Mouse (Mus musculus): Measurements from ENCODE around the gene Tnn. TPM values are rescaled to one million over a fixed set of nuclear protein-coding genes. Genes with fewer than 3 reads are reported as not detected.

Tnn gene
- polyA plus RNA-seq, 1 experiment, result 0.38 TPM

- no peaks in the 10 kb centered on the region for H3K27me3 ChIP-seq (ENCODE audit: control insufficient read depth, insufficient read depth, low read length)
- 79% methylated on average over 5 of the region's 5 CpGs for WGBS
- no peak overlapping the region for H3K27ac ChIP-seq (ENCODE audit: insufficient read depth, low read length)
- DNase-seq, result no peak
- H3K4me3 ChIP-seq (replicated peaks; ENCODE audit: insufficient read depth, low read depth, low read length), result no peak overlapping the region
- no peaks in the 10 kb centered on the region; the same call in 1 of the 2 replicates for H3K4me1 ChIP-seq (ENCODE audit: control insufficient read depth, insufficient read depth, low read length)
- TF ChIP-seq POLR2A (IDR thresholded peaks at IDR 0.05; ENCODE audit: borderline replicate concordance, insufficient read depth, low read length) (no peak), CTCF (IDR thresholded peaks at IDR 0.05; ENCODE audit: borderline replicate concordance, insufficient read depth, low read depth, low read length) (no peak)
Observed at GRCm38 (mm10) chr1:160045971-160046370, 107.4 kb downstream of the Tnn start.

- H3K27ac ChIP-seq (ENCODE audit: insufficient read depth, low read length), result no peak overlapping the region
Observed at GRCm38 (mm10) chr1:160045056-160045715, 108.2 kb downstream of the Tnn start.

GRCm38 (mm10) chr1:160044237-160045021 lies 109.0 kb downstream of the Tnn start, which contains the start of gene 4930523C07Rik:
Gene 4930523C07Rik, plus strand, starts transcription at chr1:160044382.
- DNase-seq, result peak; percentile 32 to 34
- TF ChIP-seq POLR2A (IDR thresholded peaks at IDR 0.05; ENCODE audit: borderline replicate concordance, insufficient read depth, low read length) (no peak), CTCF (IDR thresholded peaks at IDR 0.05; ENCODE audit: borderline replicate concordance, insufficient read depth, low read depth, low read length) (no peak; the same call in 1 of the 2 replicates)
- WGBS, result 10% methylated on average over 33 of the region's 33 CpGs

More at GRCm38 (mm10) chr1:160045056-160045715, 108.2 kb downstream of the Tnn start:
- TF ChIP-seq CTCF (IDR thresholded peaks at IDR 0.05; ENCODE audit: borderline replicate concordance, insufficient read depth, low read depth, low read length) (no peak), POLR2A (IDR thresholded peaks at IDR 0.05; ENCODE audit: borderline replicate concordance, insufficient read depth, low read length) (no peak)
- WGBS, result 82% methylated on average over 3 of the region's 3 CpGs
- Histone ChIP-seq H3K4me1 (ENCODE audit: control insufficient read depth, insufficient read depth, low read length) (no peaks in the 10 kb centered on the region; the same call in 1 of the 2 replicates), H3K4me3 (replicated peaks; ENCODE audit: insufficient read depth, low read depth, low read length) (no peak overlapping the region), H3K27me3 (ENCODE audit: control insufficient read depth, insufficient read depth, low read length) (no peaks in the 10 kb centered on the region)
- DNase-seq, result no peak

GRCm38 (mm10) chr1:160043271-160043975 lies 110.0 kb downstream of the Tnn start:
- Histone ChIP-seq H3K27ac (ENCODE audit: insufficient read depth, low read length) (no peak overlapping the region), H3K27me3 (ENCODE audit: control insufficient read depth, insufficient read depth, low read length) (no peaks in the 10 kb centered on the region), H3K4me1 (ENCODE audit: control insufficient read depth, insufficient read depth, low read length) (no peaks in the 10 kb centered on the region; the same call in 1 of the 2 replicates), H3K4me3 (replicated peaks; ENCODE audit: insufficient read depth, low read depth, low read length) (no peak overlapping the region)
- TF ChIP-seq POLR2A (IDR thresholded peaks at IDR 0.05; ENCODE audit: borderline replicate concordance, insufficient read depth, low read length) (no peak), CTCF (IDR thresholded peaks at IDR 0.05; ENCODE audit: borderline replicate concordance, insufficient read depth, low read depth, low read length) (no peak)
- DNase-seq, result no peak
- 85% methylated on average over 13 of the region's 13 CpGs for WGBS

More at GRCm38 (mm10) chr1:160044237-160045021, 109.0 kb downstream of the Tnn start, which contains the start of gene 4930523C07Rik:
- Histone ChIP-seq H3K27me3 (ENCODE audit: control insufficient read depth, insufficient read depth, low read length) (no peaks in the 10 kb centered on the region), H3K4me3 (replicated peaks; ENCODE audit: insufficient read depth, low read depth, low read length) (peak within 1 kb of the TSS; percentile 20), H3K4me1 (ENCODE audit: control insufficient read depth, insufficient read depth, low read length) (no peaks in the 10 kb centered on the region; the same call in 1 of the 2 replicates), H3K27ac (ENCODE audit: insufficient read depth, low read length) (no peak within 1 kb of the TSS)

GRCm38 (mm10) chr1:160042351-160042750 lies 111.0 kb downstream of the Tnn start:
- no peak for DNase-seq
- Histone ChIP-seq H3K27me3 (ENCODE audit: control insufficient read depth, insufficient read depth, low read length) (no peaks in the 10 kb centered on the region), H3K4me1 (ENCODE audit: control insufficient read depth, insufficient read depth, low read length) (no peaks in the 10 kb centered on the region; the same call in 1 of the 2 replicates), H3K27ac (ENCODE audit: insufficient read depth, low read length) (no peak overlapping the region), H3K4me3 (replicated peaks; ENCODE audit: insufficient read depth, low read depth, low read length) (no peak overlapping the region)
- WGBS, result 90% methylated on average over 7 of the region's 7 CpGs
- TF ChIP-seq POLR2A (IDR thresholded peaks at IDR 0.05; ENCODE audit: borderline replicate concordance, insufficient read depth, low read length), result no peak
- TF ChIP-seq CTCF (IDR thresholded peaks at IDR 0.05; ENCODE audit: borderline replicate concordance, insufficient read depth, low read depth, low read length), result no peak

GRCm38 (mm10) chr1:160041264-160041775 lies 112.1 kb downstream of the Tnn start:
- TF ChIP-seq CTCF (IDR thresholded peaks at IDR 0.05; ENCODE audit: borderline replicate concordance, insufficient read depth, low read depth, low read length), result no peak
- no peak for TF ChIP-seq POLR2A (IDR thresholded peaks at IDR 0.05; ENCODE audit: borderline replicate concordance, insufficient read depth, low read length)
- no peaks in the 10 kb centered on the region; the same call in 1 of the 2 replicates for H3K4me1 ChIP-seq (ENCODE audit: control insufficient read depth, insufficient read depth, low read length)
- no peaks in the 10 kb centered on the region for H3K27me3 ChIP-seq (ENCODE audit: control insufficient read depth, insufficient read depth, low read length)
- DNase-seq, result no peak
- no peak overlapping the region for H3K4me3 ChIP-seq (replicated peaks; ENCODE audit: insufficient read depth, low read depth, low read length)
- H3K27ac ChIP-seq (ENCODE audit: insufficient read depth, low read length), result no peak overlapping the region
- 92% methylated on average over 7 of the region's 7 CpGs for WGBS
